Mouse (Mus musculus) embryo, embryonic 9.5 days (tissue): ENCODE measurements around the gene Mtcl1.

Experiments used
- DNase-seq: peaks from one replicate; pipeline ENCODE4 v3.0.0-alpha.2; 2017; ENCODE audit errors: extremely low spot score

Gene Mtcl1

DNA sequence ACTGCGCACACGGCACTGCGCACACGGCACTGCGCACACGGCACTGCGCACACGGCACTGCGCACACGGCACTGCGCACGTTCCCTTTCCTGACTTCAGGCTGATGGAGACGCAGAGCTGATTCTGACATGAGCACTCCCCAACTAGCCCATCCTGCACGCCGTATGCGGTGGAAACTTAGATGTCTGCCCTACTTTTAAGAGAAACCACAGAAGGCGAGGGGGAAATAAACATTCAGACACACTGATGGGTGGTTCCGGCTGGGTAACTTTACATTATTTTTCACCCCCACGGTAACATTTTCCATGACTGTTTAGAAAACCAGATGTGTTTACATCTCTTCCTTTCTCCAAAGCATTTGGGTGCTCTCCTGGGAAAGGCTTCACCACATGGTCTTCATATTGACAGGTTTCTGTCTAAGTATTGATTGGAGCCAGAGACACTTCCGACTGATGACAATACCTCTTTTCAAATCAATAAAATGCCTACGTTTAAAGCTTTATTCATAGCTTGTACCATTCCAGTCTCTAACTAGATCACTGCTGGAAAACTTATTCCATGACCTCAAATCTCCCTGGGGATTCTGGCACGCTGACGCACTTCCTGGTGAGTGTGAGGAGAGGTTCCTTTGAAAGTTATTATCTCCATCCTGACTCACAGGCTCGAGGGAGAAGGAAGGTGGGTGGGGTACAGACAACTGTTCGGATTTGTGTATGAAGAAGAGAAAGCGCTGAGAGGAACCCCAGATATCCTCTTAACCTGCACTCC lies 84.8 kb downstream of the Mtcl1 start:
- no peak for DNase-seq

DNA sequence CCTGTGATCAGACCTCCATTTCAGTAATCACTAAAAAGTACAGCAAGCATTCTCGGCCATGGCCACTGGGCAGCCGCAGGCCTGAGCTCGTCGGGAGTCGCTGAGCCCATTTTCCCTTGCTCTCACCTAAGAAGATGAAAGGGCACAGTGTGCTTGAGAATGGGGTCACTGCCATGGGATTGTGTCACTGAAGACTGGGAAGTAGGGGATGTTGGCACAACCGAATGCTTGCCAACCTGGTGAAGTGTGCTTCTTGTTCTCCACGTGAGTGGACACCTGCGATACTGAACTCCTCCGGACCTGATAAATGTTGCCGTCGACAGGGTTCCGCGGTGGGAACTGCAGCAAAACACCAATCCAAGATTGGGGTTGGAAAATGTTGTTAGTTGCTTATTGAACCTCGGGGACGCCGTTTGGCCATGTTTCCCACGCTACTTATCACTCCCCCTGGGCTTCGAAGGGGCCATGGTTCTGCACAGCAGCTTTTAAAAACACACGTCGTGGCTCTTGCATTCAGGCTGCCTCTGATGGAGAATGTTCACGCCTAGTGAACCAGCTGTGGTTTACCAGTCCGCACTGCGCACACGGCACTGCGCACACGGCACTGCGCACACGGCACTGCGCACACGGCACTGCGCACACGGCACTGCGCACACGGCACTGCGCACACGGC lies 85.6 kb downstream of the Mtcl1 start:
- DNase-seq, result no peak

DNA sequence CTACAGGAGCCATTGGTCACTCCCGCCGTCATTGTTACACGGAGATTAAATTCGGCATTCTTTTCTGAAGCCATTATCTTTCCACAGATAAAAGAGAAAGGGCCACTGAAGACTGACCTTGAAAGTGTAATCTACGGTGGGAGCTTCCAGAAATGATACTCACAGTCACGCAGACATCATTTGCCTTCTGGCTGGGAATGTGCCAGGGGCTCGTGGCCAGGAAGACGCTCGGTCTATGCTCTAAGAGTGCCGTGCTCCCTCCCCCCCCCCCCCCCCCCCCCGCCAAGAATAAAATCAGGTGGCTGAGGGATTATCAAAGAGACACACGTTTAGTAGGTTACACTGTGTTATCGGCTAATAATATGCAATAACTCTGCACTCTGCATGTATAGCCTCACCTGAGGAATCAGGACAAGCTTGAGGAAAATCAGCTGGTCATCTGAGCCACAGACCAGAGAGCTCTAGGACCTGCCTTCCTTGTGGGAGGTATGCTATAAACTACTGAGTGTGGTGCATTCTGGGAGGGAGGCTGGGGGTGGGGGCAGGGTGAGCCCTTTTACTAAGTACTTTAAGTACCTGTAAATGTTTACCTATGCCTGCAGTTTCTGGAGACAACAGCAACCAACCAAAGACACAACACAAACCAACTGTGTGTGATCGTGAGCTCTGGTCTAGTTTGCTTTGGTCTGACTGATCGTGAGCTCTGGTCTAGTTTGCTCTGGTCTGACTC lies 87.1 kb downstream of the Mtcl1 start:
- DNase-seq, result no peak

DNA sequence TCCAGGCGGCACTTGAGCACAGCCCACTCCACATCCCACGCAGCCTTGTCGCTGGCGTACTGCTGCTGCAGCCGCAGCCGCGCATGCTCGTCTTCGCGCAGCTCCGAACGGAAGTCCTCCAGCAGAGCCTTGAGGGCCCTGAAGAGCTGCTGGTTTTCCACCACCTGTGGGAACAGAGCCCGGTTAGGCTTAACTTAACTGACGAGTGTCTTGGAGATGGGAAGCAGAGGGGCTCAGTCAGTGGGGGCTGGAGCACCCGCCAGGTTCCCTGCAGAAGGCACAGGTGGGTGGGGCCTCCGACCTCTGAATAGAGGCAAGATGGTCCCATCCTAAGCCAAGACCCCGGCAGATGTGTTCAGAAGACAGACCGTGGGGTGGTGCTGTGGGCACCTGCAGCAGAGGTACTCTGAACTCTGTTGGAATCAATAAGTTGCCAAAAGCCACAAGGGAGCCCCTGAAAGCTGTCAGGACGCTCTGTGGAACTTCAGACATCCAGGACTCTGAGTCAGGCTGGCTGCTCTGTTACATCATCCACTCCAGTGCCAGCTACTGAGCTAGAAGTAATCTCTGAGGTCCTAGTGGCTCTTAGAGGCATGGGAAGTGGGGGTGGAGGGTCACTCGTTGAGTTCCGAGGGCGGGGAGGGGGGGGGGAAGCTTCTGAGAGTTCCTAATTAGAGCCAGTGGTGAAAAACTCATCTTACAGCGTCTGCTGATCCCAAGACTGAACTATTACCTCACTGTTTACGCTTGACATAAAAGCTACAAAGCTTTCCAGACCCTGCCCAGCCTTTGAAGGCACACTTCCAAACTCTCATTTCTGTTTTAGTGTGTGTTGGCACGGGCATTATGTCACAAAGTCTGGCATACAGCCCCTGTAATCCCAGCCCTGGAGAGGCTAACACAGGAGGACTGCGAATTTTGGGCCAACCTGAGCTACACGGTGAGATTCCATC lies 91.2 kb downstream of the Mtcl1 start:
- no peak for DNase-seq

DNA sequence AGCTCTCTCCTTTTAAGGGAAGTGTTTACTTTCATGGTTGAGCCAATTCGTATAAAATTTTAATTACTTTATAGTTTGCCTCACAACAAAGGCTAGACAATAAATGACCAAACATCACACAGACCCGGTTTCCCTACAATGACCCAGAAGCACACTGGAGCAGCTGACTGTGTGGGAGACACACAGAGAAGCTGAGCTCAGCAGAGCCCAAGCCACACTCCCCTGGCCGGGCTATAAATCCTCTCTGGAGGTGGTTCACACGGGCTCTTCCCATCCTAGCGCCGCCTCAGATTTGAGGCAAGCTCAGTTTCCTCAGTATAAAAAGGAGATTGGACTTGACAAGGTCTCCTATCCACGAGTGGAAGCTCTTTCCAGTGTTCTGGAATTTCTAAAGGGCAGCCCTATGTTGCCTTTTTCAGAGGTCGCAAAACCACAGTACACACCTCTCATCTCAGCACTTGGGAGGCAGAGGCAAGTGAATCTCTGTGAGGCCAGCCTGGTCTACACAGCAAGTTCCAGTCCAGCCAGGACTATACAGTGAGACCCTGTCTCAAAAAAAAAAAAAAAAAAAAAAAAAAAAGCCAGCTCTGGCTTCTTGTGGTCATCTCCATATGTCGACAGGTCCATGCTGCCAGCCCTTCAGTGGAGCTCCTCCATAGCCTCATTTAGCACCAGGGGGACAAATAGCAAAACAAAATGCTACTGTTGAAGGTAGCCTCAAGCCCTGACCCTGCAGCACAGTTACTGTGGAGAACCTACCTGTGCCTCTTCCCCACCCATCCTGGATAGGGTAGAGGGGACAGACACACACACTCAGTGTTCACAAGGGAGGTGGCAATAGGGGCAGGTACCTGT lies 92.2 kb downstream of the Mtcl1 start:
- no peak for DNase-seq

DNA sequence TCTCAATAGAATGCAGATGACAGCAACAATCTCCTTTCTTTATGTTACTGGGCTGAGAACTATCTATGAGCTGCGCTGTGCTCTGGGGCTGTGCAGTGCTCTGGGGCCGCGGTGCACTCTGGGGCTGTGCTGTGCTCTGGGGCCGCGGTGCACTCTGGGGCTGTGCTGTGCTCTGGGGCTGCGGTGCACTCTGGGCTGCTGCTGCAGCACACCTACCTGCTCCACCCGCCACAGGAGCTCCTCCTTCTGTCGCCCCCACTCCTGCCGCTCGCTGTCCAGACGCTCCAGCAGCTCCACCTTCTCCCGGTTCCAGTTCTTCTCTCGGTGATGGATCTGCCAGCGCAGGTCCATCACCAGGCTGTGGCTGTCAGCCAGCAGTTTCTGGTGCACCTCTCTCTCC lies 95.6 kb downstream of the Mtcl1 start:
- DNase-seq, result no peak

DNA sequence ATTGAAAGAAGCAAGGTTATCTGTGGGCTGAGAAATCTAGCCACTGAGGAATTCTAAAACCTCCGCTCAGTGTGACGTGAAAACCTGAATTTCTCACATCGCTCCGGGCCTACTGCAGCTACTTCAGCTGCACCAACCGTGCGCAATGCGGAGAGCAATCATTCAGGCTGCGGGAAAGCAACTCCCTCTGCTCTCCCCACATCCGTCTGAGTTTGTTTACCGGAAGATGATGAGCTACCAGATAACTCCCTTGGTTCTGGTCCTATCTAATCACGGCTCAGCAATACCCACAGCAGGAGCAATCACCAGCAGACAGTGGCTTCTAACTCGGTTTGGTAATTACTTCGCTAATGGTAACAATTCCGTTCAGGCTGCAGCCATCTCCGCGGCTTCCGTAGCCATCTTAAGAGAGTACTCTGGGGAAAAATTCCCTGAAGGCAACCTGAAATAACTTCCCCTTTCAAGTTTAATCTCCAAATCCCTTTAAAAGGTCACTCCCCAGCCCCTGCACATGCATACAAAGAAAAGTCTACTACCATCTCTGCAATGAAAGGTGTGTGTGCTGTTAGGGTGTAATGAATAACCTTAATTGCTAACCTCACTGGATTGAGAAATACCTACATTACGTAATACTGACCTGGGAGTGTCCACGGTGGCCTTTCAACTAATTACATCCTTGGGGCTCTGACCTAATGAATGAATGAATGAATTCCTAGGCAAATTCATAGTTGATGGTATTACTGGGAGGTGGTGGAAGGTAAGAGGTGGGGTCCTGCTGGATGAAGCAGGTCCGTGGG lies 96.5 kb downstream of the Mtcl1 start:
- DNase-seq, result no peak

DNA sequence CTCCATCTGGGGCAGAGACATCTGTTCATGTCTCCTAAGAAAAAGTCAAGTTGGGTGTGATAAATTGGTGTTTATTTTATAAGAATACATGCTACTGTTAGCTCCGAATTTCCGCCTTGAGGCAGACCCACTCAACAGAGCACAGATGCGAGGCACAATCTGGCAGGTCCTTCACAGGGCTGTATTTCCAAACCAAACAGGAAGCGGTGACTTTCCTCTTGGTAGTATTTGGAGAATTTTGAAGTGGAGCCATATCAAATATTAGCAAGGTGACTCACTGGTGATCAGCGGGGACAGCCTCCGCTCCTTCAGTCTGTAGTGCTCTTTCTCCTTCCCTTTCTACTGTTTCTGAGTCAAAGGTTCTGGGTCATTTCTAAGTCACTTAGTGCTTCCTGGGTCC lies 97.3 kb downstream of the Mtcl1 start:
- DNase-seq, result no peak

DNA sequence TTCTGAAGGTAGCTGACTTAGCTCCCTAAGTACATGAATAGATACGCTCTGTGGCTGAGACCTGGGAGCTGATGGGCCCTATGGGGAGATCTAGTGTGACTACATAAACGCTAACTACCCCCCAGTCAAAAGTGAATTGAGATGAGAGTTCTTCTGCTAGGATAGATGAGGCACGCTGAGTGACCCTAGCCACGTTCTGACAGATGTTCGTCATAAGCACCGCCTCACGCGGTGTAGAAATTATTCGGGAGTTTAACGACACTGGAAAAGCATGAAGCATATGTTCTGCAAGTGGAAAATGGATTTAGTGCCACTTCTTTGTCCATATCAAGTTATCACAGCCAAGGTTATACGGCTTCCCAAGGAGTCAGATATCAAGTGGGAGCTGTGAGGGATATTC lies 98.9 kb downstream of the Mtcl1 start:
- DNase-seq, result no peak

DNA sequence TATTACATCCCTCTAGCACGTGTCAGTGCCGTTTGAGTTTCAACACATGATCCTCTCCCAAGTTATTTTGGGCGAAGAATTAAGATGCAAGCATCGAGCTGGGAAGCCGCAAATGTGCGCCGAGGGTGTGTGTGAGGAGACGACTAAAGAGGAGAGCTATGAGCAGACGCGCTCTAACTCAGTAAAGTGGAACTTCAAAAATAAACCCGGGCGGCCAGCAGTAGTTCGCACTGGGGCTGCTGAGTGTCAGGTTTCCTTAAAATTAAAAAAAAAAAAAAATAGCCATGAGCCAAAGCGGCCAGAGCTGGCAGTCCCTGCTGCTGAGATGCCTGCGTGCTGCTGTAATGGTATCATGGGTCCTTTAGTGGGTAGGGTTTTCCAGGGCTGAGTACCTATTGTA lies 99.4 kb downstream of the Mtcl1 start:
- no peak for DNase-seq

DNA sequence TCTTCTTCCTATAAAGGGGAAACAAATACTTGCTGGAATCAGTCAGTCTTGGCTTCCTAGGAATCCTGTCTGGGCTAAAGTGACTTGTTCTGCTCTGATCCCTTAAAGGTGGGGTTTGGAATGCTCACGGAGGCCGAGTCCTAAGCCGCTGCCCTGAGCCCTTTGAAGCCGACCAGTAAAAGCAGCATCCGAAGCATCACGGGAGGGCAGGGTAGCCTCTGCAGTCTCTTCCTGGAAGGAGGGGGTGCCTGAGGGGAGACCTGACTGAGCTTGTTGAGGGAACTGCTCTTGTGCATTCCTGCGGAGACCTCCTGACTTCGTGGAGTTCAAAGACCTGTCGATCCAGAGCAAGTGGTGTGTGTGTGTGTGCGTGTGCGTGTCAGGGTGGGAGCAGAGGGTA lies 103.2 kb downstream of the Mtcl1 start:
- no peak for DNase-seq

DNA sequence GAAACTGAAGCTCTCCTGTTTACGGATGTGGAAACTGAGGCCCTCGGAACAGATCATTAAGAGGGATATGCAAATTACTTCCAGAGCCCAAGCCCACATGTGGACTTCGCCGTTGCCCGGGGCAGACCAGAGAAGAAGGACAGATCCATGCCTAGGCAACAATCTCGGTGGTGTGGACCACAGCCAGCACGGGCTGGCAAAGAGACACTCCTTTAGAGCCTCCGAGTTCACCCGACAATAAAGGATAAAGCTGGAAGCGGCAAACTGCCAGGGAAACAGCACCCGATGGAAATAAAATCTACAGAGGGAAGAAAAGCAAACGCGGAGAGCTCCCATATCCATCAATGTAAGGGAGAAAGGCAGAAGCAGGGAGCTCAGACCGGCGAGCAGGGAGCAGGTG lies 103.9 kb downstream of the Mtcl1 start:
- DNase-seq, result no peak

DNA sequence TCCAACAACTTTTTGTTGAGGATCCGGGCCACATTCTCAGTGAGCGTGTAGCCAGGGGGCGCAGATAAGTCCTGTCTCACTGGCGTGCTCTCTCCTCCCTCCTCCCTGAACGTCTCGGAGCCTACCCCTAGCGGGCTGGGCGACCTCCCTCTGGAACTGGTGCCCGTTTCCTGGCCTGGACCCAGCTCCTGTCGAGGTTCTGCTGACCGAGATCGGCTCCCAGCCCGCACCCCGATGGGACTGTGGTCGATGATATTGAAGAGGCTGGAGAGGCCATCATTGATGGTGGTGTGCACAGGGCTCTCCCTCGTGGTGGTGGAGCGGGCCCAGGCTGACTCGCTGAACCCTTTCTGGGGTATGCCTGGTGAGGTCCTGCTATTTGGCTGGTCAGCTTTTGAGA lies 106.6 kb downstream of the Mtcl1 start:
- DNase-seq, result no peak

DNA sequence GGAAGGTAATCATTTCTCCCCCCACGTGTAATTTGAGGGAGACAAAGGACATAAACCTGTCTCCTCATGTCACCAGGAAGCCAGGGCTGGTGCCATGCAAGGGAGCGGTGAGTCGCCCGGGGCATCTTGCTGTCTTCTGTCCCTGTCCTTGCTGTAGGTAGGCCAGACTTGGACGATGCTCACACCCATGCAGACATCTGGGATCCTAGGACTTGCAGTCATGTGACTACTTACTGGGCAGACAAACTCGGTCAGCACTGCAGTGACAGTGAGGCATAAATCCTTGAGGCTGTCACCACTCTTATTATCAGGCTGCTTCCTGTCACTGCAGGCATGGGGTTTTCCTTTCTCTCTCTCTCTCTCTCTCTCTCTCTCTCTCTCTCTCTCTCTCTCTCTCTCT lies 107.9 kb downstream of the Mtcl1 start:
- no peak for DNase-seq

DNA sequence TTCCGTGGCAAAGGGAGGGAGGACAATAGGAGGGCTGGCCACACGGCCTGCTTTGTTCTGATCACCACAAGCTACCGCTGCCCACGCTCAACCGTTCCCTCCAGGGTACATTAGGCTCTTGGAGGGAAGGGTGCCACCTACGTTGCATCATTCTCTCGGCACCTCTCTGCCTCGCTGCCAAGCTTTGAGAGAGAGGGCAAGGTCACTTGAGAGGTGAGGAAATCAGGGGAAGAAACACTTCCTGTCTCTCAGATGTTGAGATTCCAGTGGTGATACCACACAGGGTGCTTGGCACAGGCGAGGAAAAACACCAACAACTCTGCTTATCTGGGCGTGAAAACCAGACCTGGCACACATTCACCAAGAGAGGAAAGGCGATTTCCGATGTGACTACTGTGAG lies 108.8 kb downstream of the Mtcl1 start:
- no peak for DNase-seq

DNA sequence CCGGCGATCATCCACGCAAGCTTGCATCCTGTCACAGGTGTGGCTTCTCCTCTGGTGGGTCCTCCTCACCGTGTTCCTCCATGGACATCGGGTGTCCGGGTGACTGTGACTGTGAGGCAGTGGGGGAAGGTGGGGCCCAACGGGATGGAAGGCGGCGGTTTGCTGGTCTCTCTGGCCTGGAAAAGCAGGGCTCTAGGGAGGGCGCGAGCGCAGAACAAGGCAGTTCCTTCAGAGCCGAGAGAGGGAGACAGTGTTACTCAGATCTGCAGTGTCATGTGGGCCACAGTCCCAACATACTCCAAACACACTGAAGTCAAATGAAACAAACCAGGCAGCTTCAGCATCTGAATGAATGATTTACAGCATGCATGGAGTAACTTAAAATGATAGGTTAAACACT lies 111.6 kb downstream of the Mtcl1 start:
- no peak for DNase-seq

DNA sequence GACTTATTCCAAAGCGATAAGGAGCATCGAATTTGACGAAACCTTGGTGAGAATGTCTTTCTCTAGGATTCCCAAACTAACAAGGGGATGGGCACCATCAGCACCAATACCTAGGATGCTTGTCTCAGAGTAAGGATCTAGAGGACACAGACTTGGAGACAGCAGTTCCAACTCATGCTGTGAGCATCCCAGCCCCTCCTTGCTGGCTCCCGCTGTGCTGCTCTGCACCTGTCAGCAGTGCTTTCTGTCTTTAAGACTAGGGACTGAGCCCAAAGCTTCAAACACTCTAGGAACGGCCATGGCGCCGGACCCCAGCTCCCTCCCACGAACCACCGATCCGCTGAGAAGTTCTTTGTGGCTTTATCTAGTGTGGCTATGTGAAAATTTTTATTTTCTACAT lies 114.0 kb downstream of the Mtcl1 start:
- no peak for DNase-seq

DNA sequence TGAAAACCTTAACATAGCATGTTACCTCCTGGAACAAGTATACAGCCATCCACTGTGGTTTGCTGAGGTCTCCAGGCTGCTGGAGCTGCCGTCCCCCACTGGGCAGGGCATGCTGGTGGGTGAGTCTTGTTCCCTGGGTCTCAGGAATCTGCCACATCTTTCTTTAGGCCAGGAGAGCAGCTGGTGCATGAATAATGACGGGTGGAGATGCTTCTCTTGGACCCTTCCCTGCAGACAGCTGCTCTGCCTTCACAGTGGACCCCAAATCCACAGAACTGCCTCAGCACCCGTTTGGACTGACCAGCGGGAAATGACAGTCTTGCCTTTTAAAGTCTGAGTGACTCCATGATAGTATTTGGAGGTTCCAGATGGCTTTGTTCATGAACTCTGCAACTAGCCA lies 114.7 kb downstream of the Mtcl1 start:
- DNase-seq, result no peak

DNA sequence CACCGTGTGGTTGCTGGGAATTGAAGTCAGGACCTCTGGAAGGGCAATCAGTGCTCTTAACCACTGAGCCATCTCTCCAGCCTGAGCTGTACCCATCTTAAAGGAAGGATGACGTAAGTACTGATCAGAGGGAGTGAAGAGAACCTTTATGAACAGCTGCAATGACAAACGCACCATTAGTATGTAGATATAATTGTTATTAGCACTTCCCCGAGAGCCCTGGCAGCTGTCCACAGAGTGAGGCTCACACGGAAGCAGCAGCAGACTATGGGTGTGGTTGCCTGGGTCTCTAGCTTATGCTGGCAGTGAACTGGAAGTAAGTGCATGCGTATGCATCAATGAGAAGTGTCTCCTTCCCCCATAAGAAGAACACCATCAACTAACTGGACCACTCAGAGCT lies 118.3 kb downstream of the Mtcl1 start:
- DNase-seq, result no peak

DNA sequence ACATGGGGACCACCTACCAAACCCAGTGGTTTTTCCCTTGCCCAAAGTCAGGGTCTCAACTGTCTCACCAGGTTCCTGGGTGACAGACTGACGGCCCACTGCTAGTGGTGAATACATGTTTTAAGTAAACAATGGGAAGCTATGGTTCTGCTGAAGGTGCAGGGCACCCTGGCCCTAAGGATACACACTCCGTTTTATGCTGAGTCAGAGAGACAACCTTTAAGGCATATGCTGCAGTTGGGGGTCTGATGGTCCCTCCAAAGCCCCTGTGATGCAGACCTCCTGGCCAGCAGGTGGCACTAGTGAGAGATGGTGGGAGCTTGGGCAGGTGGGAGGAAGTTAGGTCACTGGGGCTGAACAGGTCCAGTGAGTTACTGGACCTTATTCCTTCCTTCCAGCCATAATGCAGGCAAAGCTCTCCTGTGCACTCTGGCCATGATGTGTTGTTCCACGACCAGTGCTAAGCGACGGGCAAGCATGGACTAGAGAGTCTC lies 123.0 kb downstream of the Mtcl1 start:
- no peak for DNase-seq
